Mouse (Mus musculus): Measurements from ENCODE around the gene Fam160a1.

Gene Fam160a1

GRCm38 (mm10) chr3:85827283-85827682 is 10.2 kb upstream of the Fam160a1 start:
- DNase-seq (ENCODE audit: low spot score) = no peak

- no peak for DNase-seq (ENCODE audit: low spot score)
Observed at GRCm38 (mm10) chr3:85820839-85821548, 3.9 kb upstream of the Fam160a1 start.

- DNase-seq (ENCODE audit: low spot score) = no peak
Observed at GRCm38 (mm10) chr3:85819319-85819718, 2.2 kb upstream of the Fam160a1 start.

GRCm38 (mm10) chr3:85814241-85814640 is 2.9 kb downstream of the Fam160a1 start:
- no peak for DNase-seq (ENCODE audit: low spot score)

- no peak for DNase-seq (ENCODE audit: low spot score)
Observed at GRCm38 (mm10) chr3:85813101-85814014, 3.7 kb downstream of the Fam160a1 start.

- DNase-seq (ENCODE audit: low spot score) = no peak
Observed at GRCm38 (mm10) chr3:85812010-85812409, 5.1 kb downstream of the Fam160a1 start.

- DNase-seq (ENCODE audit: low spot score) = no peak
Observed at GRCm38 (mm10) chr3:85793166-85793565, 23.9 kb downstream of the Fam160a1 start.

GRCm38 (mm10) chr3:85789748-85790147 is 27.3 kb downstream of the Fam160a1 start:
- no peak for DNase-seq (ENCODE audit: low spot score)

GRCm38 (mm10) chr3:85786501-85786900 is 30.6 kb downstream of the Fam160a1 start:
- no peak for DNase-seq (ENCODE audit: low spot score)

GRCm38 (mm10) chr3:85780906-85781305 is 36.2 kb downstream of the Fam160a1 start:
- DNase-seq (ENCODE audit: low spot score) = no peak

- DNase-seq (ENCODE audit: low spot score) = no peak
Observed at GRCm38 (mm10) chr3:85780332-85780731, 36.8 kb downstream of the Fam160a1 start.

- no peak for DNase-seq (ENCODE audit: low spot score)
Observed at GRCm38 (mm10) chr3:85777841-85778240, 39.2 kb downstream of the Fam160a1 start.

- no peak for DNase-seq (ENCODE audit: low spot score)
Observed at GRCm38 (mm10) chr3:85777356-85777755, 39.7 kb downstream of the Fam160a1 start.

GRCm38 (mm10) chr3:85776707-85777106 is 40.4 kb downstream of the Fam160a1 start:
- no peak for DNase-seq (ENCODE audit: low spot score)

- DNase-seq (ENCODE audit: low spot score) = no peak
Observed at GRCm38 (mm10) chr3:85776126-85776525, 41.0 kb downstream of the Fam160a1 start.

GRCm38 (mm10) chr3:85773886-85774285 is 43.2 kb downstream of the Fam160a1 start:
- no peak for DNase-seq (ENCODE audit: low spot score)

GRCm38 (mm10) chr3:85773425-85773824 is 43.7 kb downstream of the Fam160a1 start:
- no peak for DNase-seq (ENCODE audit: low spot score)

- no peak for DNase-seq (ENCODE audit: low spot score)
Observed at GRCm38 (mm10) chr3:85764937-85765337, 52.2 kb downstream of the Fam160a1 start.

GRCm38 (mm10) chr3:85764008-85764834 is 52.9 kb downstream of the Fam160a1 start:
- DNase-seq (ENCODE audit: low spot score) = no peak

GRCm38 (mm10) chr3:85757944-85758343 is 59.1 kb downstream of the Fam160a1 start:
- DNase-seq (ENCODE audit: low spot score) = no peak

- DNase-seq (ENCODE audit: low spot score) = no peak
Observed at GRCm38 (mm10) chr3:85757435-85757834, 59.7 kb downstream of the Fam160a1 start.

- no peak for DNase-seq (ENCODE audit: low spot score)
Observed at GRCm38 (mm10) chr3:85749348-85749747, 67.7 kb downstream of the Fam160a1 start.
